Mouse (Mus musculus): ENCODE results near the gene S100a13.

Gene S100a13

DNA sequence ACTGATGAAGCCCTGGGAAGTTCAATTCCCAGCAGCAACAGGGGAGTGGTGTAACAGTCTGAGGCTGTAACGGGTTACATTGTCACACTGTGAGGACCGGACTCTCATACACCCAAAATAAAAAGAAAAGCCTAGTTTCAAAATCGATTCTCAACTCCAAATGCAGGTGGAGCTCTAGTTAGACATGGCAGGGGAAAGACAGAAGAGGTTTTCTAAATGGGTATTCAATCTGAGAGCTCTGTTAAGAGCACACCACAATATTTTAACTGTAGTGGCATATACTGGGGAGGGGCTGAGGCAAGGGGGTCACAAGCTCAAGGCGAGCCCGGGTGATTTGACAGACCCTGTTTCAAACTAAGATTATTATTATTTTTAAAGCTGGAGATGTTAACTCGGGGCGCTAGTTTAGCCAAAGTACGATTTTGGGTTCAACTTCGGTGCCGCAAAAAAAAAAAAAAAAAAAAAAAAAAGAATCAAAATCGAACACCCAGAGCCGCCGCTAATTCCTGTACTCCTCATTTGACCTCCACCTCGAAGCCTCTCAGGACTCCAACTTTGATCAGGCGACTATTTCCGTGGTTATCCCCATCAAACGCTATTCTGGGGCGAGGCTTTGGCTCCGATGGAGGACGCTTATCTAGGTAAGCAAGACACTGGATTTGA lies 5.8 kb upstream of the S100a13 start:
- no peak for DNase-seq (ENCODE audit: low spot score)

GRCm38 (mm10) chr3:90508950-90509746 lies 5.1 kb upstream of the S100a13 start, which contains the start of gene Chtop:
Chtop (minus strand) TSS chr3:90509498.
- peak; percentile 99 for DNase-seq (ENCODE audit: low spot score)

GRCm38 (mm10) chr3:90509747-90510123 lies 4.5 kb upstream of the S100a13 start:
- DNase-seq (ENCODE audit: low spot score) = no peak

DNA sequence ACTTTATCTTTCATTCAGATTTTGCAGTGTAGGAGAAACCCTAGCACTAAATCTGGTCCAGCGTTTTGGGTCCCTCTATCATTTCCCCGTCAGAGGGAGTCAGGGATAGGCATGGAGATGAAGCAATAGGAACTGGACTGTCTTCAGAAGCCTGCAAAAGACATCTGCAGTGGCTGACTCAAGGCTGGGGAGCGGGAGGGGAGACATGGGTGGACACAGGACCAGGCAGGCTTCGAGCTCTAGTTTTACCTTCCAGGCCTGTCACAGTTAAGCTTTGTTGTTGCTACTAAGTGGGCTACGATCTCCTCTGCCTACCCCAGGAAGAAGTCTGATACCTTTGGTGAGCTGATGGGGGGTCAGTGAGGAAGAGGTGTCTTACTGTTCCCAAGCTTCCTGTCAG lies 2.0 kb upstream of the S100a13 start:
- DNase-seq (ENCODE audit: low spot score) = no peak

DNA sequence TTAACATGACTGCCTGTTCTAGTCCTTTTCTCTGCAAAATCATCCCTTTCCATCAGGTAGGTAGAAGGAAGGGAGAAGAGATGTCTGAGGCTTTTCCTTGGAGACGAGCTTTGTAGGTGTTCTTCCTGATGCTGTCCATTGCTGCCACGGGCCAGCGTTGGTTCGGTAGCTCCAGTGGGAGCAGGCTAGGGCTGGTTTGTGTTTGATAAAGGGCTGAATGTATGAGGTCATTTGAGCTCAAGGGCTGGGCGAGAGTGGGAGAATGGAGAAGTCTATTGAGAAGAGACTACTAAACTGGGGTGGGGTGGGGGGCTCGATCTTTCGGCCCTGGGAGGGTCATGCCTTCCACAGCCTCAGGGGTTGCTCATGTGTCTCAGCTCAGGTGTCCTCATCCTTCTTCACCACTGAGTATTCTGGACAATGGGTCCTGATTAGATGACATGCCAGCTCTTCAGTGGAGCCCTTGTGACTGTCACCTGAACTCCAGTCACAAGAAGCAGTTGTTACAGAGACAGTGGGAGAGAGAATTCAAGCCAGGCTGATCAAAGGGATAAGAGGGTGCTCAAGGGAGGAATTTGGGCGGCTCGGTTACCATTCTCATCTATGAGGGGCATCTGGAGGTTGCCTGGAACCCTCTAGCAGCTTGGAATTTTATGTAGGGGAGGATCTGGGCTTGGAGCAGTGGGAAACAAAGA lies 1.1 kb upstream of the S100a13 start:
- no peak for DNase-seq (ENCODE audit: low spot score)

DNA sequence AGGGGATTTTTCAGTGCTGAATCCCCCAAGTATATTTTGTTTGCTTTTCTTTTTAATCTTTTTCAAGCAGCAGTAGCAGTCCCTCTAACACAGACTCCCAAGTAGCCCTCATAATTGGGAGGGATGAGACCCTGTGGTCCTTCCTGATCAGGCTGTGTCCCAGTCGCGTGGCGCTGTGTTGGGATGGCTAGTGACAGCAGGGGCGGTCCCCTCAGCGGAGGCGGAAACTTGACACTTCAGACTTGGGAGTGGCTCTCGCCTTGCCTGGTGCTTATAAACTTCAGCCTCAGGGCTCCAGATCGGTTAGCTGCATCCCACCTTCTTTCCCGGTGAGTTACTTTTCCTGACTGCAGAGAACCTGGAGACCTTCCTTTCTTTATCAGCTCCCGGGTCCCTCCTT lies 456 bp downstream of the S100a13 start:
- peak; percentile 46 for DNase-seq (ENCODE audit: low spot score)

DNA sequence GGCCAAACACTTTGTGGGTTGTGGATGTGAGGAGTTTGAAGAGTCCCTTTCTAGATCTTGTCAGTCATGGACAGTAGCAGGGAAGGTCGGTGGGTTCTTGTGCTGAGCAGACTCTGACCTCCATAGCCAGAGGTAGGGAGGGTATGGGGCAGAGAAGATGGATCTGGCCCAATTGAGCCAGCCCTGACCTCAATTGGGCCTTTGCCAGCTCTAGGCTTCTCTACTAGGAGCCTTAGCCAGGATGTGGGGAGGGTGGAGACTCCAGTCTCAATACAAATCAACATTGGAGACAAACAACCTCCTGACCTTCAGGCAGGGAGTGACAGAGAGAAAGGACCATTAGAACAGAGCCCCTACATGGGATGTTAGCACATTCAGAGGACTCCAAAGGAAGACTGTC lies 1.0 kb downstream of the S100a13 start:
- no peak for DNase-seq (ENCODE audit: low spot score)

DNA sequence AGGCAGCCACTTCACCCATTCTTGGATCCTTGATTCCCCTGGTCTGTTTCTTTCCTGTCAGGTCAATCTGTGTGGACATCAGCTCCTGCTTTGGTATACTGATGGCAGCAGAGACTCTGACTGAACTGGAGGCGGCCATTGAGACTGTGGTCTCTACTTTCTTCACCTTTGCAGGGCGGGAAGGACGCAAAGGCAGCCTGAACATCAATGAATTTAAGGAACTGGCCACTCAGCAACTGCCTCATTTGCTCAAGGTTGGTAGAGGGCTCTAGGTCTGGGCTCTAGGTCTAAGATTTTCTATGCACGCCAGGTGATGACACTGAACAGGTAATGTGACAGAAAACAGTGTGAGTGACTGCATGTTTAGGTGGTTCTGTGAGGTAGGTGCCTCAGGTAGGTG lies 1.6 kb downstream of the S100a13 start:
- DNase-seq (ENCODE audit: low spot score) = no peak

DNA sequence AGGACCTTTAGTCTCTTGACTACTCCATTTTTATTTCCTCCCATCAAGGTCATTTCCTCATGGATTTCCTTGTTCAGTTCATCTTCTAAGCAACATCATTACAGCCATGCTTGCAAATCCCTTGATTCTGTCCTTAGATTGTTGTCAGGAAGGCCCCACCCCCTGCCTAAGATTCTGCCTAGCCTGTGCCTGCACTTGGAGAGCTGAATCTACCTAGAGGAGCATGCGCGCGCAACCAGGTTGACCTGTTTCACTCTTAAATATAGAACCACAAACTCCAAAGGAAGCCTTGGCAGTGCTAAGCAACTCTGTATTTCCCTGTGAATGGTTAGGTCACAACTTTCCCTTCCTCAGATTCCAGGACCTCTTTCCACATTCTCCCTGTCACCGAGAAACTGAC lies 3.5 kb downstream of the S100a13 start:
- no peak for DNase-seq (ENCODE audit: low spot score)

GRCm38 (mm10) chr3:90525421-90525820 lies 11.2 kb downstream of the S100a13 start:
- peak; percentile 23 for DNase-seq (ENCODE audit: low spot score)

DNA sequence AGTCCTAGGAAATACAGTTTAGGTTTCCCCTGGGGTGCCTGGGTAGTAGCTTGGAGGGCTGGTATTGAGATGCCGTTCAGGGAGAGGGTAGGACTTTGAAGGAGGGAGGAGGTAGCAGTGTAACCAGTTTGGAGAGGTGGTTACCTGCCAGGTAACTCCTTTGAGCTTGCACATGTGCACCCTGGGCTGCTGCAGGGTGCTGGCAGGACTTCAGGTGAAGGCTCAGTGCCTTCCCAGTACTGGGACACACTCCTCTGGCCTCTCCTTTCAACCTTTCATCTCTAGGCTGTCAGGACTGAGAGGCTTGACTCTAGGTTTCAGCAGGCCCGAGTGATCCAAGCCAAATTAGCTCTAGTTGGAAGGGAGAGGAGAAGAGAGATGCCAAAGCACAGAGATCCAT lies 11.8 kb downstream of the S100a13 start:
- DNase-seq (ENCODE audit: low spot score) = no peak

- no peak for DNase-seq (ENCODE audit: low spot score)
These were observed 12.3 kb downstream of the S100a13 start, which contains the start of gene S100a14 for GRCm38 (mm10) chr3:90526580-90526979. S100a14 (plus strand) TSS chr3:90526856.

DNA sequence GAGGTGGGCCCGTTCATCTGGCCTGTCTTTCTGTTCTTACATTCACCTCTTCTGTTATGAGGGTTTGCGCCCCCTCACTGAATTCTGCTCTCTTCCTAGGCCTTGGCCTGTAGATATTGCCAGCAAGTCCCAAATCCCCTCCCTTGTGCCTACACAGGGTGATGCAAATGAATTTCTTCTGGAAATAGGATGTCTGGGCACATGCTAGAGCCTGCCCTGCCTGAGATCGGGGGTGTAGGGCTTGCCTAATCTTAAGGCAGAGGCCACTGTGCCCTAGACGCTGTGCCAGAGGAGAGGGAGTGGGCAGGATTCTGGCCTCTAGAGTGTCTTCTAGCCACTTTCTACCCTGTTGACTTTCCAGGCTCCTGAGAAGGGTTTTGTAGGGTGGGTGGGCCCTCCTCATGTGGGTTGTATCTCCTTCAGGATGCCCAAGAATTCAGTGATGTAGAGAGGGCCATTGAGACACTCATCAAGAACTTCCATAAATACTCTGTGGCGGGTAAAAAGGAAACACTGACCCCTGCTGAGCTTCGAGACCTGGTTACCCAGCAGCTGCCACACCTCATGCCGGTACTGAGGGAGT lies 13.1 kb downstream of the S100a13 start:
- DNase-seq (ENCODE audit: low spot score) = no peak

GRCm38 (mm10) chr3:90531713-90532112 lies 17.5 kb downstream of the S100a13 start:
- no peak for DNase-seq (ENCODE audit: low spot score)

DNA sequence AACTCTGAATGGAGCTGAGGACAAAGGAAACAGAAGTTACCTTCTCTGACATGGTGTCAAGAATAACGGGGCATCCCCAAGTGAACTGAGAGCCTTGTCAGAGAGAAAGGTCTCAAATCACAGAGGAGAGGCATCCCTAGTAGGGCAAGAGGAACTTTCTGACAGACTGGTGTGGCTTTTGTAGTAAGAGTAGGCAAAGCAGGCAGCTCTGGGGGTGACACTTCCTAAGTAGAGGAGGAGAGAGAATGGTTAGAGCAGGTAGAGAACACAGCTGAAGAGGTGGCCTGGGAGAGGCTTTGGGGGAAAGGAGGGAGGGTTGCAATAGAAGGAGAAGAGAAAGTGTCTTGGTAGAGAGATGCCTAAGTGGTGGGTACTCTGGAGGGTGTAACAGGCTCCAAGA lies 21.2 kb downstream of the S100a13 start:
- DNase-seq (ENCODE audit: low spot score) = no peak

DNA sequence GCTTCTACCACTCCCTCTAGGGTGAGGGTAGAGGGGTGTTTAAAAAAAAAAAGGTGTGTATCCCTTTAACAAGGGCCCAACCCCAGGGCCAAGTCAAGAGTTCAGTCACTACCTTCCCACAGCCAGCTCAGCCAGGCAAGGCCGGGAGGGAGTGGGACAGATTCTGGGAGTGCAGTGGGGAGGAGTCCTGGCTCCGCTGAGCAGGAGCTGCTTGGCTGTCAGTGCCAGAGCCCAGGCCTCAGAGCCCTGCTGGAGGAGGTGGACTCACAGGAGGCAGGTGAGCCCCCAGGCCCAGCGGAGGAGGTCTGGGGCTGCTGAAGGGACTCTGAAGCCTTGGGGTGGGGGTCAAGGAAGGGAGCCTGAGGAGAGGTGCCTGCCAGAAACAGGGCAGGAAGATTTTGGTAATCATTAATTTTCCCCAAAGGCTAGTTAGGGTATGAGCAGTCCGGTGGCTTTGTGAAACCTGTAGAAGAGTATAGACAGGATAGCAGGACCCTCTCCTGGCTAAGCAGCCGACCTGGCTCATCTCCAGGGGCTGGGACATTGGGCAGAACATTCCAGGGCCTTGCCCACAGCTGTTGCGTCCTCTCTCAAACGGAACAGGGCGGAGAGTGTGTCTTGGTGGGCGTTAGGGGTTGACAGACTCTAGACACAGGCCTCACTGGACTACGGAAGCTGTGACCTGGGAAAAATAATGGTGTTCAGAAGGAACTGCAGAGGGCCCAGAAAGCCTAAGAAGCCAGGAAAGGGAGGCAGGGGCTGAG lies 23.1 kb downstream of the S100a13 start, which contains the start of gene S100a16:
TSS of gene S100a16 (plus strand) at position 114 of the 764 bp plus-strand sequence.
- no peak for DNase-seq (ENCODE audit: low spot score)

DNA sequence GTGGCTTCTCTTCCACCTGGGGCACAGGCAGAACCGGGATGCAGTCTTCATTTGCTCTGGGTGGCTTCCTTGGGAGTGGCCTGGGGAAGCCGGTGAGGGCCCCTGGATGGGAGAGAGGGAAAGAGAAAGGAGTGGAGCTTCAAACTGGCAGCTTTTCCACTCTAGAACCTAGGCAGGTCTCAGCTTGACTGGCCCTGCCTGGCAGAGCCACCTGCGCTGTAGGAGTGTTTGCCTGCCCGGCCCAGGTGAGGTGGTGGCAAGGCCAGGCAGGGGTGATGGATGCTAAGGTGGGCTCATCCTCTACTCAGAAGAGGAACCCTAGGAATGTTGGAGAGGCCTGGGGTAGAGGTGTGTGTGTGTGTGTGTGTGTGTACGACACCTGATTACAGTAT lies 23.7 kb downstream of the S100a13 start:
- DNase-seq (ENCODE audit: low spot score) = no peak

DNA sequence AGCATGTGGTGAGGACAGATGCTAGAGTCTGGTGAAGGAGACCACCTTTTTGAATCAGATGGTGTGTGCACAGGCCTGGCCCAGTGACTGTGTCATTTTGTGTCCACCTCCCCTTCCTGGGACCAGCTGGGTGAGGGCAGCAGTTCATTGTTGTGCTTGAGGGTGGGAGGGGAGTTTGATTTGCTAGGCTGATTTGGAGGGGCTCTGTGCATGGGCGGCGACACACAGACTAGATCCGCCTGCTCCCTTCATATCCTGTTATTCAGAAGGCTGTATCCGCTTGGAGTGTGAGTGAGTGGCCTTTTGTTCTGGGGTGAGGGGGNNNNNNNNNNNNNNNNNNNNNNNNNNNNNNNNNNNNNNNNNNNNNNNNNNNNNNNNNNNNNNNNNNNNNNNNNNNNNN lies 26.7 kb downstream of the S100a13 start:
- DNase-seq (ENCODE audit: low spot score) = no peak

GRCm38 (mm10) chr3:90549676-90550420 lies 35.6 kb downstream of the S100a13 start:
- DNase-seq (ENCODE audit: low spot score) = no peak

DNA sequence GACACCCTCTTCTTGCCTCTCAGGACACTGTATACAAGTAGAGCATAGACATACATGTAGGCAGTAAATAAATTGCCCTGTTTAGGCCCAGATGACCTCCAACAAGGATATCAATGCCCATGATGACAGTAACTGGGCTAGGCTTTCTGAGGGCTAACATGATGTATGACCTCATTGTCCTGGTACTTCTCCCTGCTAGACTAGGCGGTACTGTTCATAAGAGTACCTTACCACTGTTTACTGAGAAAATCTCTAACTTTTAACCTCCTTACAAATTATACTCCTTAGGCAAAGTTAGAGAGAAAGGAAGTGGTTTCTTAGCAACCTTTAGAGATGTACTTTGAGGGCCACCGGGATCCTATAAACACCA lies 36.2 kb downstream of the S100a13 start:
- no peak for DNase-seq (ENCODE audit: low spot score)

- no peak for DNase-seq (ENCODE audit: low spot score)
These were observed 38.0 kb downstream of the S100a13 start for GRCm38 (mm10) chr3:90552231-90552630.
